ENCODE assay signal across 8 mouse cellular contexts in genomic region chr3:89772588-89772967, GRCm38 (mm10). TPM values are rescaled to one million over a fixed set of nuclear protein-coding genes. Genes with fewer than 3 reads are reported as not detected.
DNase-seq lines count a peak whose midpoint lies in the region; ATAC-seq and TF ChIP-seq lines count a peak whose summit lies in the region.

No protein-coding gene starts in this region.

- no peaks in the 10 kb centered on the region for H3K27me3 ChIP-seq in forebrain, embryonic 15.5 days
- no peaks in the 10 kb centered on the region for H3K27me3 ChIP-seq in liver, postnatal 0 days (ENCODE audit: insufficient read depth, low read length)
- H3K27me3 ChIP-seq in neural tube, embryonic 13.5 days = no peaks in the 10 kb centered on the region

- TF ChIP-seq CTCF in liver, postnatal 0 days (IDR thresholded peaks at IDR 0.05; ENCODE audit: low read depth) = peak; percentile 99

- peak overlapping the region; percentile 80 for H3K4me2 ChIP-seq in forebrain, embryonic 15.5 days (replicated peaks)
- peak overlapping the region; percentile 93 for H3K4me2 ChIP-seq in liver, postnatal 0 days (ENCODE audit: low read depth, low read length)
- H3K4me2 ChIP-seq in neural tube, embryonic 13.5 days = peak overlapping the region; percentile 89

- H3K36me3 ChIP-seq in ES-E14 (ENCODE audit: control insufficient read depth, insufficient read depth, low read length, poor library complexity, severe bottlenecking) = peaks cover 23% of the 10 kb centered on the region
- H3K36me3 ChIP-seq in forebrain, embryonic 15.5 days = peaks cover 15% of the 10 kb centered on the region
- H3K36me3 ChIP-seq in liver, postnatal 0 days (replicated peaks; ENCODE audit: insufficient read depth, low read length) = peaks cover 19% of the 10 kb centered on the region
- H3K36me3 ChIP-seq in neural tube, embryonic 13.5 days = peaks cover 17% of the 10 kb centered on the region

- peak overlapping the region; percentile 86 to 92 for H3K4me3 ChIP-seq in ES-E14 (ENCODE audit: insufficient read depth in 1 of 2, low read depth in 1 of 2, low read length in 2 of 2, poor library complexity in 1 of 2, severe bottlenecking in 1 of 2)
- H3K4me3 ChIP-seq in forebrain, embryonic 15.5 days = peak overlapping the region; percentile 89
- peak overlapping the region; percentile 67 for H3K4me3 ChIP-seq in liver, postnatal 0 days (ENCODE audit: low read depth, low read length)
- peak overlapping the region; percentile 96 for H3K4me3 ChIP-seq in neural tube, embryonic 13.5 days

- no peak for TF ChIP-seq EP300 in liver, postnatal 0 days (IDR thresholded peaks at IDR 0.05; ENCODE audit: low read depth)

- peak overlapping the region; percentile 93 for H3K27ac ChIP-seq in ES-E14 (ENCODE audit: insufficient read depth, low read depth, low read length, poor library complexity, severe bottlenecking)
- H3K27ac ChIP-seq in forebrain, embryonic 15.5 days (replicated peaks) = peak overlapping the region; percentile 92
- peak overlapping the region; percentile 86 for H3K27ac ChIP-seq in liver, postnatal 0 days (ENCODE audit: low read depth)
- peak overlapping the region; percentile 98 for H3K27ac ChIP-seq in neural tube, embryonic 13.5 days (replicated peaks)

- no peak for ATAC-seq in forebrain, embryonic 15.5 days (replicated peaks)
- ATAC-seq in liver, postnatal 0 days = peak; percentile 69
- peak; percentile 86 for ATAC-seq in neural tube, embryonic 13.5 days (ENCODE audit: low read depth)

- in situ Hi-C loops in ES-E14 (cut with MboI; ENCODE audit: low sequenced_read_pairs in 2 of 2, unreplicated experiment in 2 of 2) = no loop called here

- peak; percentile 92 for DNase-seq in ES-E14 (ENCODE audit: low read depth, low spot score)
- DNase-seq in cerebellum, adult 11-12 months = peak; percentile 88
- peak; percentile 75 to 86 for DNase-seq in heart, postnatal 14 days
- DNase-seq in layer of hippocampus, adult 11-12 months (ENCODE audit: low spot score) = peak; percentile 82
- peak; percentile 84 for DNase-seq in liver, postnatal 0 days
- DNase-seq in telencephalon, adult 2 months (ENCODE audit: low read depth, low spot score) = peak; percentile 65

- peak overlapping the region; percentile 90 for H3K9ac ChIP-seq in ES-E14 (ENCODE audit: insufficient read depth, low read depth, low read length, poor library complexity, severe bottlenecking)
- peak overlapping the region; percentile 96 for H3K9ac ChIP-seq in forebrain, embryonic 15.5 days (replicated peaks)
- peak overlapping the region; percentile 76 for H3K9ac ChIP-seq in liver, postnatal 0 days (replicated peaks)
- peak overlapping the region; percentile 99 for H3K9ac ChIP-seq in neural tube, embryonic 13.5 days

- WGBS in forebrain, embryonic 15.5 days = under 1% methylated on average over 17 of the region's 17 CpGs
- 1% methylated on average over 17 of the region's 17 CpGs for WGBS in liver, postnatal 0 days (ENCODE audit: insufficient replicate concordance)
- 1% methylated on average over 17 of the region's 17 CpGs for WGBS in neural tube, embryonic 13.5 days

- intact Hi-C loops in heart, postnatal 14 days (cut with DNase I) = loop anchor here (1.0 to 5.0 kb wide), 3 partner anchors 38 to 260 kb away; partner anchors contain the start of gene Adar

- H3K9me3 ChIP-seq in ES-E14 (ENCODE audit: control insufficient read depth, insufficient read depth, low read depth, low read length) = no peaks in the 10 kb centered on the region
- H3K9me3 ChIP-seq in forebrain, embryonic 15.5 days = no peaks in the 10 kb centered on the region
- no peaks in the 10 kb centered on the region for H3K9me3 ChIP-seq in liver, postnatal 0 days (ENCODE audit: low read length)
- no peaks in the 10 kb centered on the region for H3K9me3 ChIP-seq in neural tube, embryonic 13.5 days

- peaks cover 4 to 19% of the 10 kb centered on the region in 2 experiments for H3K4me1 ChIP-seq in ES-E14 (ENCODE audit: control insufficient read depth in 2 of 2, insufficient read depth in 2 of 2, low read length in 2 of 2, poor library complexity in 1 of 2)
- H3K4me1 ChIP-seq in forebrain, embryonic 15.5 days = peaks cover 42% of the 10 kb centered on the region
- peaks cover 30% of the 10 kb centered on the region for H3K4me1 ChIP-seq in liver, postnatal 0 days (ENCODE audit: insufficient read depth)
- H3K4me1 ChIP-seq in neural tube, embryonic 13.5 days (replicated peaks) = peaks cover 38% of the 10 kb centered on the region

TF ChIP-seq in ES-E14, 5 proteins besides CTCF, POLR2A, EP300 and RAD21:
- TF ChIP-seq ZC3H11A (IDR thresholded peaks at IDR 0.05; ENCODE audit: borderline replicate concordance, low read depth, low read length) = peak; percentile 89; the same call in 1 of the 2 replicates
- peak; percentile 47; the same call in 1 of the 2 replicates for TF ChIP-seq HCFC1 (IDR thresholded peaks at IDR 0.05; ENCODE audit: borderline replicate concordance, insufficient read depth, low read length)
- no peak for TF ChIP-seq ZNF384 (IDR thresholded peaks at IDR 0.05; ENCODE audit: low read depth, low read length)

RNA-seq across cellular contexts. Expression of gene Ube2q1, which starts 0.8 kb away (rescaled TPM):
- 45.2 and 47.6 TPM in 2 replicates for total RNA-seq in ES-E14 (2012; rRNA removed)
- polyA plus RNA-seq in forebrain, embryonic 15.5 days (2015; fragmentation: Nextera tagmentation; extraction: Ambion mirVana) = 13.3 and 13.4 TPM in 2 replicates
- total RNA-seq in heart, postnatal 14 days (2021) = 10 to 100 TPM; 28.0 to 28.6 TPM
- polyA plus RNA-seq in liver, postnatal 0 days (2015; fragmentation: Nextera tagmentation; extraction: Ambion mirVana) = 4.9 and 5.7 TPM in 2 replicates
- polyA plus RNA-seq in neural tube, embryonic 13.5 days (2015; fragmentation: Nextera tagmentation; extraction: Ambion mirVana) = 14.3 and 15.2 TPM in 2 replicates

RNA-seq across cellular contexts. Expression of gene Chrnb2, which starts 8.1 kb away (rescaled TPM):
- total RNA-seq in ES-E14 (2012; rRNA removed) = 0.67 and 2.1 TPM in 2 replicates
- polyA plus RNA-seq in forebrain, embryonic 15.5 days (2015; fragmentation: Nextera tagmentation; extraction: Ambion mirVana) = 25.9 and 26.8 TPM in 2 replicates
- total RNA-seq in heart, postnatal 14 days (2021) = under 1 TPM; 0.20 to 0.29 TPM
- 0.18 and 0.27 TPM in 2 replicates for polyA plus RNA-seq in liver, postnatal 0 days (2015; fragmentation: Nextera tagmentation; extraction: Ambion mirVana)
- 27.0 and 27.4 TPM in 2 replicates for polyA plus RNA-seq in neural tube, embryonic 13.5 days (2015; fragmentation: Nextera tagmentation; extraction: Ambion mirVana)

RNA-seq across cellular contexts. Expression of gene Adar, which starts 57.8 kb away (rescaled TPM):
- total RNA-seq in ES-E14 (2012; rRNA removed) = 35.2 and 42.7 TPM in 2 replicates
- polyA plus RNA-seq in forebrain, embryonic 15.5 days (2015; fragmentation: Nextera tagmentation; extraction: Ambion mirVana) = 25.0 and 25.6 TPM in 2 replicates
- 10 to 100 TPM; 12.5 to 13.5 TPM for total RNA-seq in heart, postnatal 14 days (2021)
- polyA plus RNA-seq in liver, postnatal 0 days (2015; fragmentation: Nextera tagmentation; extraction: Ambion mirVana) = 5.2 and 5.3 TPM in 2 replicates
- 18.4 and 20.2 TPM in 2 replicates for polyA plus RNA-seq in neural tube, embryonic 13.5 days (2015; fragmentation: Nextera tagmentation; extraction: Ambion mirVana)

RNA-seq across cellular contexts. Expression of gene She, which starts 58.6 kb away (rescaled TPM):
- total RNA-seq in ES-E14 (2012; rRNA removed) = 2.0 and 2.6 TPM in 2 replicates
- polyA plus RNA-seq in forebrain, embryonic 15.5 days (2015; fragmentation: Nextera tagmentation; extraction: Ambion mirVana) = 1.1 and 1.3 TPM in 2 replicates
- total RNA-seq in heart, postnatal 14 days (2021) = 10 to 100 TPM; 18.1 TPM
- 0.92 and 1.00 TPM in 2 replicates for polyA plus RNA-seq in liver, postnatal 0 days (2015; fragmentation: Nextera tagmentation; extraction: Ambion mirVana)
- 1.9 and 2.5 TPM in 2 replicates for polyA plus RNA-seq in neural tube, embryonic 13.5 days (2015; fragmentation: Nextera tagmentation; extraction: Ambion mirVana)

Comparison
In these comparisons a context has a peak if more than half of its experiments do, and no peak if none do; other contexts are left out.
1. RNA of gene Chrnb2, which starts 8.1 kb away (polyA plus RNA-seq): 27.0 to 27.4 TPM in neural tube, embryonic 13.5 days and 25.9 to 26.8 TPM in forebrain, embryonic 15.5 days; 0.18 to 0.27 TPM in liver, postnatal 0 days; every median in the first group is over 10 times any median in the second.
2. Peak in every context shown above with its lines, with median percentiles within 50 percentile points of each other: DNase-seq, H3K27ac ChIP-seq, H3K4me3 ChIP-seq, H3K9ac ChIP-seq and H3K4me2 ChIP-seq.